Mouse (Mus musculus) cerebellum, postnatal 25 days (tissue): ENCODE results near the gene H2-Eb2.
A peak's percentile ranks its signal among the peaks of the same experiment; 100 is the strongest.
"Not testable (repeated sequence)": the region's sequence is repeated elsewhere in the genome, so short reads cannot be mapped to it uniquely, and the experiment has no call there.

Experiments
- DNase-seq, 2 experiments: peaks; one replicate each; pipeline ENCODE4 v3.0.0; 2021; ENCODE audit warnings: mixed read lengths in 2 of 2

H2-Eb2 gene

GRCm38 (mm10) chr17:34306407-34306806, 19.1 kb upstream of the H2-Eb2 start:
- no peak for DNase-seq

- DNase-seq = no peak
These were observed 18.2 kb upstream of the H2-Eb2 start for GRCm38 (mm10) chr17:34307216-34307615.

GRCm38 (mm10) chr17:34308161-34308560, 17.3 kb upstream of the H2-Eb2 start:
- DNase-seq = no peak

- DNase-seq = no peak
These were observed 16.2 kb upstream of the H2-Eb2 start for GRCm38 (mm10) chr17:34309225-34309624.

- DNase-seq = peak; percentile 75 to 83
These were observed 15.6 kb upstream of the H2-Eb2 start for GRCm38 (mm10) chr17:34309683-34310385.

GRCm38 (mm10) chr17:34310526-34310925, 14.9 kb upstream of the H2-Eb2 start:
- DNase-seq = not testable (repeated sequence)

- no peak for DNase-seq
These were observed 13.3 kb upstream of the H2-Eb2 start for GRCm38 (mm10) chr17:34312185-34312584.

GRCm38 (mm10) chr17:34313393-34313792, 12.1 kb upstream of the H2-Eb2 start:
- peak; percentile 76 to 86 for DNase-seq

- no peak for DNase-seq
These were observed 11.2 kb upstream of the H2-Eb2 start for GRCm38 (mm10) chr17:34314286-34314685.

- DNase-seq = no peak
These were observed 10.0 kb upstream of the H2-Eb2 start for GRCm38 (mm10) chr17:34315512-34315911.

GRCm38 (mm10) chr17:34316697-34317096, 8.8 kb upstream of the H2-Eb2 start:
- no peak for DNase-seq

- DNase-seq = no peak
These were observed 8.2 kb upstream of the H2-Eb2 start for GRCm38 (mm10) chr17:34317275-34317674.

- no peak for DNase-seq
These were observed 908 bp downstream of the H2-Eb2 start for GRCm38 (mm10) chr17:34326373-34326772.

- DNase-seq = no peak
These were observed 4.3 kb downstream of the H2-Eb2 start for GRCm38 (mm10) chr17:34329807-34330206.

GRCm38 (mm10) chr17:34331200-34331599, 5.7 kb downstream of the H2-Eb2 start:
- no peak for DNase-seq

GRCm38 (mm10) chr17:34340619-34341402, 15.3 kb downstream of the H2-Eb2 start:
- no peak for DNase-seq

- no peak for DNase-seq
These were observed 19.4 kb downstream of the H2-Eb2 start for GRCm38 (mm10) chr17:34344882-34345281.

GRCm38 (mm10) chr17:34345486-34345885, 20.0 kb downstream of the H2-Eb2 start:
- no peak for DNase-seq

- DNase-seq = no peak
These were observed 20.6 kb downstream of the H2-Eb2 start for GRCm38 (mm10) chr17:34346041-34346440.

GRCm38 (mm10) chr17:34347606-34348308, 22.3 kb downstream of the H2-Eb2 start:
- DNase-seq = peak; percentile 23 to 40

GRCm38 (mm10) chr17:34349429-34349828, 24.0 kb downstream of the H2-Eb2 start:
- peak; percentile 65 to 84 for DNase-seq

- DNase-seq = no peak
These were observed 29.1 kb downstream of the H2-Eb2 start, which contains the start of gene Btnl2 for GRCm38 (mm10) chr17:34354539-34354938. Gene Btnl2, plus strand, starts transcription at chr17:34354822.

GRCm38 (mm10) chr17:34354940-34355339, 29.5 kb downstream of the H2-Eb2 start:
- DNase-seq = no peak
